Mouse (Mus musculus): ENCODE measurements around the gene Arid1b. TPM values are rescaled to one million over a fixed set of nuclear protein-coding genes. Genes with fewer than 3 reads are reported as not detected.

The Arid1b gene
- polyA plus RNA-seq, 1 experiment from 2014 or later = 9.6 TPM

DNA sequence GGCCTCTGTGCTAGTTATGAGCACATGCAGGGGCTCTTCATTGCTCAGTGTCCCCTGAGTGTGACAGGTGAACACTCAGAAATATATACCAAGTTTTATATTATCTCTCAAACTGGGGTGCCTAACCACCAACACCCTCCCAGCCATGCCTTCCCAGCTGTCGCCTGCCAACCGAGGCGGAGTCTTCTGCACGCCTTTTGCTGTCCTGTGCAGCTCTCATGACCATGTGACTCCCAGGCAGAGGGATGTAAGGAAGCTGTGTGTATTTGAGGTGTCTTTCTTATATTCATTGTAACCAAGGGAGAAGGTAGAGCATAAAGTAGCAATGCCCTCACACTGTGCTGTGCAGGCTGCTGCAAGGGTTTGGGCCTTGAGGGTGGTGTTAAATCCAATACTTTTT, 268.7 kb downstream of the Arid1b start:
- peaks cover 4% of the 10 kb centered on the region for H3K36me3 ChIP-seq (ENCODE audit: control insufficient read depth, insufficient read depth, low read length)
- H3K4me2 ChIP-seq (ENCODE audit: low read length) = no peak overlapping the region
- H3K9ac ChIP-seq (ENCODE audit: low read depth, low read length) = no peak overlapping the region
- H3K27ac ChIP-seq (ENCODE audit: low read depth, low read length) = no peak overlapping the region
- no peak; the same call in 1 of the 2 replicates for ATAC-seq
- peaks cover 10% of the 10 kb centered on the region for H3K4me1 ChIP-seq (ENCODE audit: control insufficient read depth, insufficient read depth, low read depth, low read length)
- no peak overlapping the region for H3K4me3 ChIP-seq (ENCODE audit: low read length)
- H3K27me3 ChIP-seq (replicated peaks; ENCODE audit: control insufficient read depth, insufficient read depth, low read length) = no peaks in the 10 kb centered on the region
- 57% methylated on average over 4 of the region's 4 CpGs for WGBS
- H3K9me3 ChIP-seq (ENCODE audit: control insufficient read depth, low read length) = no peaks in the 10 kb centered on the region

GRCm38 (mm10) chr17:5264783-5265182, 270.7 kb downstream of the Arid1b start:
- 83% methylated on average over 3 of the region's 3 CpGs for WGBS
- H3K36me3 ChIP-seq (ENCODE audit: control insufficient read depth, insufficient read depth, low read length) = peaks cover 7% of the 10 kb centered on the region
- no peaks in the 10 kb centered on the region for H3K9me3 ChIP-seq (ENCODE audit: control insufficient read depth, low read length)
- no peak overlapping the region for H3K27ac ChIP-seq (ENCODE audit: low read depth, low read length)
- no peak overlapping the region for H3K4me2 ChIP-seq (ENCODE audit: low read length)
- ATAC-seq = no peak
- no peaks in the 10 kb centered on the region for H3K27me3 ChIP-seq (replicated peaks; ENCODE audit: control insufficient read depth, insufficient read depth, low read length)
- H3K4me3 ChIP-seq (ENCODE audit: low read length) = no peak overlapping the region
- no peak overlapping the region for H3K9ac ChIP-seq (ENCODE audit: low read depth, low read length)
- H3K4me1 ChIP-seq (ENCODE audit: control insufficient read depth, insufficient read depth, low read depth, low read length) = peaks cover 15% of the 10 kb centered on the region

- Histone ChIP-seq H3K4me2 (ENCODE audit: low read length) (no peak overlapping the region), H3K27ac (ENCODE audit: low read depth, low read length) (no peak overlapping the region), H3K9ac (ENCODE audit: low read depth, low read length) (no peak overlapping the region), H3K9me3 (ENCODE audit: control insufficient read depth, low read length) (no peaks in the 10 kb centered on the region), H3K4me3 (ENCODE audit: low read length) (no peak overlapping the region), H3K36me3 (ENCODE audit: control insufficient read depth, insufficient read depth, low read length) (peaks cover 7% of the 10 kb centered on the region), H3K27me3 (replicated peaks; ENCODE audit: control insufficient read depth, insufficient read depth, low read length) (no peaks in the 10 kb centered on the region), H3K4me1 (ENCODE audit: control insufficient read depth, insufficient read depth, low read depth, low read length) (peaks cover 21% of the 10 kb centered on the region)
- 95% methylated on average over 6 of the region's 6 CpGs for WGBS
- no peak for ATAC-seq
Observed at GRCm38 (mm10) chr17:5265615-5266014, 271.5 kb downstream of the Arid1b start.

GRCm38 (mm10) chr17:5267747-5268146, 273.6 kb downstream of the Arid1b start:
- Histone ChIP-seq H3K4me2 (ENCODE audit: low read length) (no peak overlapping the region), H3K9ac (ENCODE audit: low read depth, low read length) (no peak overlapping the region), H3K4me1 (ENCODE audit: control insufficient read depth, insufficient read depth, low read depth, low read length) (peaks cover 17% of the 10 kb centered on the region), H3K36me3 (ENCODE audit: control insufficient read depth, insufficient read depth, low read length) (peaks cover 7% of the 10 kb centered on the region), H3K9me3 (ENCODE audit: control insufficient read depth, low read length) (no peaks in the 10 kb centered on the region), H3K27me3 (replicated peaks; ENCODE audit: control insufficient read depth, insufficient read depth, low read length) (no peaks in the 10 kb centered on the region), H3K27ac (ENCODE audit: low read depth, low read length) (no peak overlapping the region), H3K4me3 (ENCODE audit: low read length) (no peak overlapping the region)
- WGBS = 54% methylated on average over 6 of the region's 6 CpGs
- no peak for ATAC-seq

DNA sequence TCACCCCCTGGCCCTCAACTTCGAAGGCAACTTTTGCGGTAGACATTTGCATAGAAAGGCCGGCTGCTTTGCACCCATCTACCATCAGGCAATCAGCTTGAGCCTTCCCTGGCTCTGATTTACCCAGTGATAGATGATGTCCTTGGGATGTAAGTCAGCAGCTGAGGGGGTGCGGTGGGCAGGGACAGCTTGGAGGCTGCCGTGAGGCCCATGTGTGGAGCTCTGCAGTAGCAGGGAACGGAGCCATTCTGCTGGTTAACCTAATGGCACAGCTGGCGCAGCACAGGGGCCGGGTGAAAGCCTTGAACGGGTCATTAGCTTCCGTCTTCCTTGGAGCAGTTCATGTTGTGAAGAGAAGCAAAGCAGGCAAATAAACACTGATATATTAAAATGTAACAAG, 275.2 kb downstream of the Arid1b start:
- peaks cover 20% of the 10 kb centered on the region for H3K4me1 ChIP-seq (ENCODE audit: control insufficient read depth, insufficient read depth, low read depth, low read length)
- ATAC-seq = no peak
- 53% methylated on average over 10 of the region's 10 CpGs for WGBS
- H3K36me3 ChIP-seq (ENCODE audit: control insufficient read depth, insufficient read depth, low read length) = peaks cover 3% of the 10 kb centered on the region; the same call in 1 of the 2 replicates
- no peaks in the 10 kb centered on the region for H3K9me3 ChIP-seq (ENCODE audit: control insufficient read depth, low read length)
- H3K27ac ChIP-seq (ENCODE audit: low read depth, low read length) = peak overlapping the region; percentile 54; the same call in 1 of the 2 replicates
- H3K4me2 ChIP-seq (ENCODE audit: low read length) = no peak overlapping the region
- no peaks in the 10 kb centered on the region for H3K27me3 ChIP-seq (replicated peaks; ENCODE audit: control insufficient read depth, insufficient read depth, low read length)
- no peak overlapping the region for H3K4me3 ChIP-seq (ENCODE audit: low read length)
- H3K9ac ChIP-seq (ENCODE audit: low read depth, low read length) = no peak overlapping the region

- no peak for ATAC-seq
- no peak overlapping the region for H3K4me3 ChIP-seq (ENCODE audit: low read length)
- no peaks in the 10 kb centered on the region for H3K9me3 ChIP-seq (ENCODE audit: control insufficient read depth, low read length)
- H3K27ac ChIP-seq (ENCODE audit: low read depth, low read length) = peak overlapping the region; percentile 54; the same call in 1 of the 2 replicates
- peaks cover 20% of the 10 kb centered on the region for H3K4me1 ChIP-seq (ENCODE audit: control insufficient read depth, insufficient read depth, low read depth, low read length)
- H3K27me3 ChIP-seq (replicated peaks; ENCODE audit: control insufficient read depth, insufficient read depth, low read length) = no peaks in the 10 kb centered on the region
- H3K4me2 ChIP-seq (ENCODE audit: low read length) = no peak overlapping the region
- H3K9ac ChIP-seq (ENCODE audit: low read depth, low read length) = no peak overlapping the region
- 58% methylated on average over 16 of the region's 16 CpGs for WGBS
- H3K36me3 ChIP-seq (ENCODE audit: control insufficient read depth, insufficient read depth, low read length) = peaks cover 3% of the 10 kb centered on the region; the same call in 1 of the 2 replicates
Observed at GRCm38 (mm10) chr17:5269774-5270173, 275.6 kb downstream of the Arid1b start.

GRCm38 (mm10) chr17:5270823-5271222, 276.7 kb downstream of the Arid1b start:
- Histone ChIP-seq H3K4me3 (ENCODE audit: low read length) (no peak overlapping the region), H3K4me2 (ENCODE audit: low read length) (no peak overlapping the region), H3K9ac (ENCODE audit: low read depth, low read length) (no peak overlapping the region), H3K9me3 (ENCODE audit: control insufficient read depth, low read length) (no peaks in the 10 kb centered on the region), H3K4me1 (ENCODE audit: control insufficient read depth, insufficient read depth, low read depth, low read length) (peaks cover 20% of the 10 kb centered on the region), H3K27ac (ENCODE audit: low read depth, low read length) (no peak overlapping the region), H3K36me3 (ENCODE audit: control insufficient read depth, insufficient read depth, low read length) (peaks cover 3% of the 10 kb centered on the region; the same call in 1 of the 2 replicates), H3K27me3 (replicated peaks; ENCODE audit: control insufficient read depth, insufficient read depth, low read length) (no peaks in the 10 kb centered on the region)
- no peak for ATAC-seq
- WGBS = 62% methylated on average over 6 of the region's 6 CpGs

DNA sequence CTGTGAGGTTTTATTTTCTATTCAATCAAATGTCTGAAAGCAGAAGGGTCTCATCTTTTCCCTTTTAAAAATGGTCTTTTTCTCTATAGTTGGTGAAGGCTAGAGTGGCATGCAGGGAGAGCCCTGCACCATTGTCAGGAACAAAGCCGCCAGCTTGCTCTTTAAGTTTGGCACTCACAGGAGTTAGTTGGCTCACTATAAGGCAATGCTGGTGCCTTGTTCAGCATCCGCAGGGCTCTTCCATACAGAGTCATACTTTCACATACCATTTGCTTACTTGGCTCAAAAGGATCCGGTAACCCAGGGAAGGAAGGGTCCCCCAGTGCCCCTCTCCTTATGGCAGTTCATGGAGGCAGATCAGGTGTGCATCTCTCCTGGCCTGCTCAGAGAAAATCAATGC, 279.0 kb downstream of the Arid1b start:
- no peak overlapping the region for H3K27ac ChIP-seq (ENCODE audit: low read depth, low read length)
- 79% methylated on average over 3 of the region's 3 CpGs for WGBS

GRCm38 (mm10) chr17:5273685-5274084, 279.6 kb downstream of the Arid1b start:
- no peaks in the 10 kb centered on the region for H3K36me3 ChIP-seq (ENCODE audit: control insufficient read depth, insufficient read depth, low read length)
- H3K9ac ChIP-seq (ENCODE audit: low read depth, low read length) = no peak overlapping the region
- H3K4me1 ChIP-seq (ENCODE audit: control insufficient read depth, insufficient read depth, low read depth, low read length) = peaks cover 20% of the 10 kb centered on the region
- no peak overlapping the region for H3K27ac ChIP-seq (ENCODE audit: low read depth, low read length)
- 63% methylated on average over 3 of the region's 3 CpGs for WGBS
- no peak for ATAC-seq
- no peak overlapping the region for H3K4me2 ChIP-seq (ENCODE audit: low read length)
- no peak overlapping the region for H3K4me3 ChIP-seq (ENCODE audit: low read length)
- H3K9me3 ChIP-seq (ENCODE audit: control insufficient read depth, low read length) = no peaks in the 10 kb centered on the region
- H3K27me3 ChIP-seq (replicated peaks; ENCODE audit: control insufficient read depth, insufficient read depth, low read length) = no peaks in the 10 kb centered on the region

More for the DNA sequence above, 279.0 kb downstream of the Arid1b start:
- no peak overlapping the region for H3K9ac ChIP-seq (ENCODE audit: low read depth, low read length)
- H3K27me3 ChIP-seq (replicated peaks; ENCODE audit: control insufficient read depth, insufficient read depth, low read length) = no peaks in the 10 kb centered on the region
- no peak for ATAC-seq
- H3K9me3 ChIP-seq (ENCODE audit: control insufficient read depth, low read length) = no peaks in the 10 kb centered on the region
- peaks cover 1% of the 10 kb centered on the region; the same call in 1 of the 2 replicates for H3K36me3 ChIP-seq (ENCODE audit: control insufficient read depth, insufficient read depth, low read length)
- no peak overlapping the region for H3K4me2 ChIP-seq (ENCODE audit: low read length)
- H3K4me1 ChIP-seq (ENCODE audit: control insufficient read depth, insufficient read depth, low read depth, low read length) = peaks cover 20% of the 10 kb centered on the region
- H3K4me3 ChIP-seq (ENCODE audit: low read length) = no peak overlapping the region

DNA sequence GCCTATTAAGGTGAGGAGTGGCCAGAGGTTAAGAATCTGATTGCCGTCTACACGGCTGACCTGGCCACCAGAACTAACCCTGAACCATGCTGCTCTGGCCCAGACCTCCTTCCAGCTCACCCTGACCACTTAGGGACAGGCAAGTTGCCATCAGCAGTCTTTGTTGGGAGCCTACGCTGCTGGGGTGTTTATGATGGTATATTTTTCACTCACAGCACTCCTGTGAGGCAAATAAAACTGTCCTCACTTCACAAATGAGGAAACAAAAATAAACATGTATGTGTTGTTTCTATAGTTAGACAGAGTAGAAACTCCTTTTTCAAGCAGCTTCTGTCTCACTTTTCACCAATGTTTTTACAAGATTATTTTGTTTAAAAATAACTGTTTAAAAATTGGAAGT, 280.3 kb downstream of the Arid1b start:
- no peaks in the 10 kb centered on the region for H3K36me3 ChIP-seq (ENCODE audit: control insufficient read depth, insufficient read depth, low read length)
- H3K27me3 ChIP-seq (replicated peaks; ENCODE audit: control insufficient read depth, insufficient read depth, low read length) = no peaks in the 10 kb centered on the region
- no peak overlapping the region for H3K4me3 ChIP-seq (ENCODE audit: low read length)
- no peak overlapping the region for H3K27ac ChIP-seq (ENCODE audit: low read depth, low read length)
- H3K4me2 ChIP-seq (ENCODE audit: low read length) = no peak overlapping the region
- no peaks in the 10 kb centered on the region for H3K9me3 ChIP-seq (ENCODE audit: control insufficient read depth, low read length)
- no peak for ATAC-seq
- no peak overlapping the region for H3K9ac ChIP-seq (ENCODE audit: low read depth, low read length)
- peaks cover 16% of the 10 kb centered on the region for H3K4me1 ChIP-seq (ENCODE audit: control insufficient read depth, insufficient read depth, low read depth, low read length)
- 85% methylated on average over 3 of the region's 3 CpGs for WGBS

Data from hindbrain, embryonic 16.5 days (tissue).